ENCODE assay signal across 28 mouse cellular contexts in genomic region chr13:36267399-36267798, GRCm38 (mm10).
"Had no signal": no experiment of that assay in that cellular context is flagged by ENCODE, and none has a peak within 500 bp of the region (broad histone marks: within the 10 kb centered on the region; RNA-seq: fewer than 3 reads in every experiment).

No protein-coding gene starts in this region.

- H3K27me3 ChIP-seq: heart, embryonic 12.5 days; hindbrain, embryonic 12.5 days; intestine, embryonic 15.5 days; limb, embryonic 13.5 days; limb, embryonic 15.5 days; liver, embryonic 12.5 days had no signal

- DNase-seq: gastrocnemius, adult 2 months; gastrocnemius, postnatal 10 days; gastrocnemius, postnatal 25 days; heart, adult 18-20 months; heart, postnatal 10 days; heart, postnatal 4 days; kidney, adult 18-20 months; kidney, adult 8-10 months; kidney, postnatal 10 days; kidney, postnatal 25 days; kidney, postnatal 4 days; layer of hippocampus, adult 9-11 months; layer of hippocampus, postnatal 36 days; left cerebral cortex, postnatal 4 days had no signal

- ATAC-seq: hindbrain, embryonic 16.5 days; inflammation-experienced regulatory T-cells, adult 6 months; intestine, embryonic 15.5 days; intestine, postnatal 0 days; liver, embryonic 12.5 days had no signal

- H3K4me2 ChIP-seq: heart, embryonic 12.5 days; hindbrain, embryonic 12.5 days; hindbrain, embryonic 14.5 days; intestine, embryonic 15.5 days; limb, embryonic 13.5 days; limb, embryonic 15.5 days; liver, embryonic 12.5 days had no signal

- H3K36me3 ChIP-seq: heart, embryonic 10.5 days; heart, embryonic 12.5 days; hindbrain, embryonic 10.5 days; hindbrain, embryonic 12.5 days; intestine, embryonic 15.5 days; limb, embryonic 13.5 days; limb, embryonic 15.5 days; liver, embryonic 12.5 days had no signal

- H3K9me3 ChIP-seq: heart, embryonic 10.5 days; heart, embryonic 12.5 days; hindbrain, embryonic 10.5 days; hindbrain, embryonic 12.5 days; intestine, embryonic 15.5 days; limb, embryonic 13.5 days; limb, embryonic 15.5 days; liver, embryonic 12.5 days had no signal

- H3K4me3 ChIP-seq: gastrocnemius, adult 2 months; heart, embryonic 10.5 days; heart, embryonic 12.5 days; hindbrain, embryonic 10.5 days; hindbrain, embryonic 12.5 days; intestine, embryonic 15.5 days; layer of hippocampus, adult 2 months; limb, embryonic 13.5 days; limb, embryonic 15.5 days; liver, embryonic 12.5 days had no signal

- H3K9ac ChIP-seq: heart, embryonic 12.5 days; hindbrain, embryonic 12.5 days; hindbrain, embryonic 14.5 days; intestine, embryonic 15.5 days; limb, embryonic 13.5 days; limb, embryonic 15.5 days; liver, embryonic 12.5 days; liver, embryonic 14.5 days had no signal

- H3K4me1 ChIP-seq: heart, embryonic 10.5 days; intestine, embryonic 15.5 days; limb, embryonic 13.5 days; limb, embryonic 15.5 days; liver, embryonic 12.5 days had no signal

- H3K27ac ChIP-seq: gastrocnemius, adult 2 months; heart, embryonic 10.5 days; hindbrain, embryonic 10.5 days; hindbrain, embryonic 12.5 days; hindbrain, embryonic 14.5 days; intestine, embryonic 15.5 days; layer of hippocampus, adult 2 months; limb, embryonic 13.5 days; limb, embryonic 15.5 days; liver, embryonic 12.5 days; liver, embryonic 14.5 days had no signal
